Mouse (Mus musculus): Measurements from ENCODE around the gene 2310011J03Rik.

The 2310011J03Rik gene

DNA sequence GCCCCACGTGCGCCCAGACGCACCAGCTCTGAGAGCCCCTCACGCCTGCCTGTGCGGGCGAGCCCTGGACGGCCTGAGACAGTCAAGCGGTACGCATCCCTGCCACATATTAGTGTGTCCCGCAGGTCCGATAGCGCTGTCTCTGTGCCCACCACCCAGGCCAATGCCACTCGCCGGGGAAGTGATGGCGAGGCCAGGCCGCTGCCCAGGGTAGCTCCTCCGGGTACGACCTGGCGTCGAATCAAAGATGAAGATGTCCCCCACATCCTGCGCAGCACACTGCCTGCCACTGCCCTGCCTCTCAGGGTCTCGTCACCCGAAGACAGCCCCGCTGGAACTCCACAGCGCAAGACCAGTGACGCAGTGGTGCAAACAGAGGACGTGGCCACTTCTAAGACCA, 5.0 kb downstream of the 2310011J03Rik start:
- DNase-seq (ENCODE audit: low spot score), result no peak

DNA sequence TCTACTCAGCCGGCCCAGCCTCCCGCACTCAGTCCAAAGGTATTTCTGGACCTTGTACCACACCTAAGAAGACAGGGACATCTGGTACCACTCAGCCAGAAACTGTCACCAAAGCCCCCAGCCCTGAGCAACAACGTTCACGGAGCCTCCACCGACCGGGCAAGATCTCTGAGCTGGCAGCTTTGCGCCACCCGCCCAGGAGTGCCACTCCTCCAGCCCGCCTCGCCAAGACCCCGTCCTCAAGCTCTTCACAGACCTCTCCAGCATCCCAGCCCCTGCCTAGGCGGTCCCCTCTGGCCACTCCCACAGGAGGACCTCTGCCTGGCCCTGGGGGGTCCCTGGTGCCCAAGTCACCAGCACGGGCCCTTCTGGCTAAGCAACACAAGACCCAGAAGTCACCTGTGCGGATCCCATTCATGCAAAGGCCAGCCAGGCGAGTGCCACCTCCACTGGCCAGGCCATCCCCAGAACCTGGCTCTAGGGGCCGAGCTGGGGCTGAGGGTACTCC, 5.8 kb downstream of the 2310011J03Rik start:
- DNase-seq (ENCODE audit: low spot score), result no peak

DNA sequence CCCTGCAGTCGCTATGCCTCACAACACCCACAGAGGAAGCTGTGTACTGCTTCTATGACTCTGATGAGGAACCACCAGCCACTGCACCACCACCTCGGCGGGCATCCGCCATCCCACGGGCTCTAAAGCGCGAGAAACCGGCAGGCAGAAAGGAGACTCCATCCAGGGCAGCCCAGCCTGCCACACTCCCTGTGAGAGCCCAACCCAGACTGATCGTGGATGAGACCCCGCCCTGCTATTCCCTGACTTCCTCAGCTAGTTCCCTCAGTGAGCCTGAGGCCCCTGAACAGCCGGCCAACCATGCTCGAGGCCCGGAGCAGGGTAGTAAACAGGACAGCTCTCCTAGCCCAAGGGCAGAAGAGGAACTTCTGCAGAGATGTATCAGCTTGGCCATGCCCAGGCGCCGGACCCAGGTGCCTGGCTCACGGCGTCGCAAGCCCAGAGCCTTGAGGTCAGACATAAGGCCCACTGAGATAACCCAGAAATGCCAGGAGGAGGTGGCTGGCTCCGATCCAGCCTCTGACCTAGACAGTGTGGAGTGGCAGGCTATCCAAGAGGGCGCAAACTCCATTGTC, 6.6 kb downstream of the 2310011J03Rik start:
- no peak for DNase-seq (ENCODE audit: low spot score)

DNA sequence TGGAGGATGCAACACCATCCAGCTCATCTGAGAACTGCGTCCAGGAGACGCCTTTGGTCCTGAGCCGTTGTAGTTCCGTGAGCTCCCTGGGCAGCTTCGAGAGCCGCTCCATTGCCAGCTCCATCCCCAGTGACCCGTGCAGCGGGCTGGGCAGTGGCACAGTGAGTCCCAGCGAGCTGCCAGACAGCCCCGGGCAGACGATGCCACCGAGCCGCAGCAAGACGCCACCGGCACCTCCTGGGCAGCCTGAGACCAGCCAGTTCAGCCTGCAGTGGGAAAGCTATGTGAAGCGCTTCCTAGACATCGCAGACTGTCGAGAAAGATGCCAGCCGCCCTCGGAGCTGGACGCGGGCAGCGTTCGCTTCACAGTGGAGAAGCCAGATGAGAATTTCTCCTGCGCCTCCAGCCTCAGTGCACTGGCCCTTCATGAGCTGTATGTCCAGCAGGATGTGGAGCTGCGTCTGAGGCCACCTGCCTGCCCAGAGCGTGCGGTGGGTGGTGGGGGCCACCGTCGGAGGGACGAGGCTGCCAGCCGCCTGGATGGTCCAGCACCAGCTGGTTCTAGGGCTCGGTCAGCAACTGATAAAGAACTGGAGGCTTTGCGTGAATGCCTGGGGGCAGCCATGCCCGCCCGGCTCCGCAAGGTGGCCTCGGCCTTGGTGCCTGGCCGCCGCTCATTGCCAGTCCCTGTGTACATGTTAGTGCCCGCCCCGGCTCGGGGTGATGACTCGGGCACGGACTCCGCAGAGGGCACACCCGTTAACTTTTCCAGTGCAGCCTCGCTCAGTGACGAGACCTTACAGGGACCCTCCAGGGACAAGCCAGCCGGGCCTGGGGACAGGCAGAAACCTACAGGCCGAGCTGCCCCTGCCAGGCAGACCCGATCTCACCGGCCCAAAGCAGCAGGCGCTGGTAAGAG, 7.5 kb downstream of the 2310011J03Rik start:
- no peak for DNase-seq (ENCODE audit: low spot score)

DNA sequence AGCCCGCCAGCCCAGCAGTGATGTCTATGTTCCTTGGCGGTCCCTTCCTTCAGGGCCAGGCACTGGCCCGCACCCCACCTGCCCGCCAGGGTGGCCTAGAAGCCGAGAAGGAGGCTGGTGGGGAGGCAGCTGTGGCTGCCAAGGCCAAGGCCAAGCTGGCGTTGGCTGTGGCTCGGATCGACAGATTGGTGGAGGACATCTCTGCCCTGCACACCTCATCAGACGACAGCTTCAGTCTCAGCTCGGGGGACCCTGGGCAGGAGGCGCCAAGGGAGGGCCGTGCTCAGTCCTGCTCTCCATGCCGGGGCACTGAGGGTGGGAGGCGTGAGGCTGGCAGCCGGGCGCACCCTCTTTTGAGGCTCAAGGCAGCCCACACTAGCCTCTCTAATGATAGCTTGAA, 8.8 kb downstream of the 2310011J03Rik start:
- no peak for DNase-seq (ENCODE audit: low spot score)

DNA sequence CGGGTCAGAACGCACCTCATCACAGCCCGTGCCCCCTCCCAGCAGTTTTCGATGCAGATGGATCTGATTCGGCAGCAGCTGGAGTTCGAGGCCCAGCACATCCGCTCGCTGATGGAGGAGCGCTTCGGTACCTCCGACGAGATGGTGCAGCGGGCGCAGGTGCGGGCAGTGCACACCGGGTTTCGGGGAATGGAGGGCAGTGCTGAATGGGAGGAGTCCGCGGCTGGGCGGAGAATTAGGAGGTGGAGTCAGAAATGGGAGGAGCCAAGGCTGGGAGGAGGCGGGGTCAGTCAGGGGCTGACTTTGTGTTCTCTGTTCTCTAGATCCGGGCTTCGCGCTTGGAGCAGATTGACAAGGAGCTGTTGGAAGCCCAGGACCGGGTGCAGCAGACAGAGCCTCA, 15.5 kb downstream of the 2310011J03Rik start:
- DNase-seq (ENCODE audit: low spot score), result peak; percentile 54

DNA sequence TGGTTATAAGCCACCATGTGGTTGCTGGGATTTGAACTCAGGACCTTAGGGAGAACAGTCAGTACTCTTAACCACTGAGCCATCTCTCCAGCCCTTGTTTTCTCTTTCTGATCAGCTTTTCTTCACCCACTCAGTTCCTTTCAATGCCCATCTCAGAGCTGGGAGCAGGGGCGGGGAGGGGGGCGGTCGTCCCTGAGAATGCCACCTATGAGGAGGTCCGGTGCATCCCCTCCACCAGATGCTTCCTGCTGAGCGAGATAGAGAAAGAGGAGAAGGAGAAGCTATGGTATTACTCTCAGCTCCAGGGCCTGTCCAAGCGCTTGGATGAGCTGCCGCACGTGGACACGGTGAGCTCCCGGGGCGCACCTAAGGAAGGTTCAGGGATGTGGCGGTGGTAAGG, 15.9 kb downstream of the 2310011J03Rik start:
- no peak for DNase-seq (ENCODE audit: low spot score)

DNA sequence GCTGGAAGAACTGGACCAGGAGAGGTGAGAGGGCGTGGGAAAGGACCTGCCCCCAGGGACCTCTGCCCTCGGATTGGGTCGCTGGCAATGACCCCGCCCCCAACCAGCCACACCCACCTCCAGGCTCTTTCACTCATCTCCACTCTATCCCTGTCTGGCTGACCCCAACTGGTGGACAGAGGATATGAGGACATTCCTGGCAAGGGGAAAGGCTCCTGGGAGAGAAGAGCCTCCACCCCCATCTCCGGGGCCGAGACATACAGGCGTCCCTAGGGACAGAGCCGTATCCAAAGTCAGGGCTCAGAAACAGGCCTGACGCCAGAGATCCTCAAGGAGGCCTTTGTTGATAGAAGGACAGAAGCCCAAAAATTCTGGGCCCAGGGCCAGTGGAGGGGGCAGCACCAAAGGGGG, 17.9 kb downstream of the 2310011J03Rik start:
- no peak for DNase-seq (ENCODE audit: low spot score)

DNA sequence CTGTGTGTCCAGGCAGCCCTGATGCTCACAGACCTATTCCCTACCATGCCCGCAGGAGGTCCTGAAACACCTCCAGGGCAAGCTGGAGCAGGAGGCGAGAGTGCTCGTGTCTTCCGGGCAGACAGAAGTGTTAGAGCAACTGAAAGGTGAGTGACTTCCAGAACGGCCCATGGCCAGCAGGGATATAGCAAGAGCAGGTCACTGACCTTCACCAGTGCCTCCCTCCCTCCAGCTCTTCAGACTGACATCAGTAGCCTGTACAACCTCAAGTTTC, 18.3 kb downstream of the 2310011J03Rik start:
- no peak for DNase-seq (ENCODE audit: low spot score)

DNA sequence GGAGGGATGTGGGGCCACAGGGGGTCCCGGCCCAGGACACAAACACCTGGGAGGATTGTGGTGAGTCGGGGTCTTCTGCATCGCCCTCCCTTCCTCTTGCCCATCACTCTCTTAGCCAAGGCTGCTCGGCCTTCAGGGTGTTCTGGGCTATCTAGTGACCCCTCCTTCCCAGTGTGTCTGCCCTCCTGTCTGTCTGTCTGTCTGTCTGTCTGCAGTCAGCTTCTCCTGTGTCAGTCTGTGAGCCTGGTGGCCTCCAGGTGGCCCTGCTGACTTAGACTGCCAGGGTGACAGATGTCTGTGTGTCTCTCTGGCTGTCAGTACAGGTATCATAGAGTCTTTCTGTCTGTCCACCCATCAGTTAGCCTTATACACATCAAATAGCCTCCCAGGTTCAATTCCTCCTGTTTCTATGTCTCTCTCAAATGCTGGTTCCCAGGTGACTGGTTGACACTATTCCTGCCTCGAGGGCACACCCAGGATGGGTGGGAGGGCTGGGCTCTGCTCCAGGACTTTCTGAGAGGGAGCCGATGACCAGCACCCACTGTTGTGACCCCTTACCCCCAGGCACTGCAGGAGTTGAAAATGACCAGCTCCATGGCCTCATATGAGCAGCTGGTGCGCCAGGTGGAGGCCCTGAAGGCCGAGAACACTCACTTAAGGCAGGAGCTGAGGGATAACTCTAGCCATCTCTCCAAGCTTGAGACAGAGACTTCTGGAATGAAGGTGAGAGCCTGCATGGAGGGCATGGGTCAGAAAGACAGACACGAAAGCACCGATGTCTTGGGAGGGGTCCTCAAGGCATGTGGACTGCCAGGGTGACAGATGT, 18.9 kb downstream of the 2310011J03Rik start:
- DNase-seq (ENCODE audit: low spot score), result no peak

DNA sequence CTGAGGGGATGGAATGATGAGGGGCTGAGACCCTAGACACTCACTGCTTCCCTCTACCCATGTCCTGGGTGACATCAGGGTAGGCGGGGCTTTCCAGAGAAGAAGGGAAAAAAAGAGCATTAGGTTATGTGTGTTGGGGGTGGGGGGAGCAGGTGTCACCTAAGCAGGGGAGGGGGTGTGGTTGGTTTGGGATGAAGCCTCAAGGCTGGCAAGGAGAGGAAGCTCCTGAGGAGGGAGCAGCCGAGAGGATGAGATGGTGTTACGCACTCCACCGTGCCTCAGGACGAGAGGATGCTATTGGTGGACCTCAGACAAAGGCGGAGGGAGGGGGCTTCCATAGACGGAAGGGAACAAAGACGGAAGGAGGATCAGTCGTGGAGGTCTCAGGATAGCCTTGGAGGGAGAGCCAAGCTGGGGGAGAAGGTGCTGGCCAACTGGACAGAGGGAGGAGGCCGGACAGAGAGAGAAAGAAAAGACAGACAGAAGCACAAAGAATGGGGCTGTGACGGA, 19.6 kb downstream of the 2310011J03Rik start:
- no peak for DNase-seq (ENCODE audit: low spot score)

DNA sequence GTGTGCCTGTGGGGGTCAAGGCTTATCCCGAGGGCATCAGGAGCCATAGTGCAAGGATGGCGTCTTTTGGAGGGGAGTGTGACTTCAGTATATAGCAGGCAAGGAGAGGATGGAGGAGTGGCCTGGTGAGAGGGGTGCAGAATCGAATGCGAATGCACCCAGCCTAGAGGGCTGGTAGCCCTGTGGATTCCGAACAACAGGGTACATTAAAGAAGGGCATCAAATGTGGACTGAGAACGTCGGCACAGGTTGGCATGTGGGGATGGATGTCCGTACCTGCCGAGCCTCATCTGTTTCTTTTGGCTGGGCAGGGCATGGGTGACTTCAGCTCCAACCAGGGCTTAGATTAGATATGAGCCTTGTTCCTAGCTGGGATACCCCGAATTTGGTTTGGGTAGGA, 20.5 kb downstream of the 2310011J03Rik start:
- DNase-seq (ENCODE audit: low spot score), result no peak

DNA sequence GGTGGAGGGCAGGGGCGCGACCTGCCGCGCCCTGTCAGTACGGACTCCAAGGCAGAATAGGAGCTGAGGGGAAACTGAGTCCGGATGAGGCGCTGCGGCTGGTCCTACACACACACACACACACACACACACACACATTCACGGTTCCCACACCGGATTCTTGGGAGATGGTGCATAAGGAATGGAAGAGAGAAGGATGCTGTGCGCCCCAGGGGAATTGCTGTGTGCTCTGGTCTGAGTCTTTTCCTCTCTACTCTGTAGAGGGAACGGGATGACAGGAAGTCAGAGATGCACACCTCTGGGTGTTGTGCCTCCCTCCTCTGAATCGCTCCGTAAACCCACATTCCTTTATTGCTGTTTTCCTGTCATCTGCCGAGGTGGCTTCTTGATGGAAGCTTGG, 21.0 kb downstream of the 2310011J03Rik start:
- DNase-seq (ENCODE audit: low spot score), result no peak

DNA sequence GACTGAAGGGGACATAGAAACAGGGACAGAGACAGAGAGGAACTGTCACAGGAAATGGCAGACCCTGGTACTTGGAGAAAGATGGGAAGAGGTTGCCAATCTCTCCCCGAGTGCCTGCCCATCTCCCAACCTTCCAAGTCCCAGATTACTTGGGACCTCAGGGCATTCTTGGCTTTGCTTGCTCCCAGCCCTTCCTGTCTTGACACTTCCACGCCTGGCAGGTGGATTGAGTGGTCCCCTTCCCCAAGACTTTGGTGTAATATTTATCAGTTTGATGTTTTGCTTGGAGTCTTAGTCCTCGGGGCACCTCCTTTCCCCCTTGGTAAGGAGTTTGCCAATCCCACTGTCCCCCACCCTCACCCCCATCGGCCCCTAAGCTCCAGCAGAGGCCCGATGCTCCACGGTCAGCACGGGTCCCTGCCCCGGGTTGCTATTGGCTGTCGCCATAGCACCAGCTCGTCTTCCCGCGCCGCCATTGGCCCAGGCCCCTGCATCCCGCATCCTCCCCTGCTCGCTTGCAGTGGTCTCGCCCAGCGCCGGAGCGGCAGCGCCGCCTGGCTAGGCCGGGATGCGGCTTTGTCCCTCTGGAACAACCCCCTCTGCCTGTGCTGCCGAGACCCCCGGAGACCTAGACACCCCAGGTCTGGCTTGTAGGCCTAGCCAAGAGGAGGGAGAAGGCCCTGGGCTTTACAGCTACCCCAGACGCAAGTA, 21.6 kb downstream of the 2310011J03Rik start:
- no peak for DNase-seq (ENCODE audit: low spot score)

DNA sequence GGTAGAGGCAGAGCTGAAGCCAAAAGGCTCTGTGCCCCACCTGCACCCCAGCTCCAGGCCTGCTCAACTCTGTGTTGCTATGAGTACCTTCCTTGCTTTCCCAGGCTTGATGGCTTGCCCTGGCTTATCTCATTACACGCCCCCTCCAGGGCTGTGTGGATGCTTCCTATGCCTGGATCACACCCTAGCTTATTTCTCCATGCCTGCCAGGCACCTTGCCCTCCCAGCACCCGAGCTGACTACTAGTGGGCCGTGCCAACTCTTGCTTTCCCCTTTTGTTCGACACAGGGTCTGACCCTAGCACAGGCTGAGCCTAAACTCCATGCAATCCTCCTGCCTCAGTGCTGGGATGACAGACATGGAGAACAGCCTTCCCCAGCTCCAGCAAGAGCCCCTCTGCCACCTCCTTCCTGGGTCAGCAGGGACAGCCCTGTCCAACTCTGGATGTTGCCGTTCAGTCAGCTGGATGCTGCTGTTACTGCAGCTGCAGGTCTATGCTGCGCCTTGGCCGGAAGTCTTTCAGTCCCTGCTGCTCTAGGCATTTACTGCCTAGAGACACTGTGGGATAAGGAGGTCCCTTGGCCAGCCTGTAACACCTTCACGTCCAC, 22.7 kb downstream of the 2310011J03Rik start:
- no peak for DNase-seq (ENCODE audit: low spot score)

DNA sequence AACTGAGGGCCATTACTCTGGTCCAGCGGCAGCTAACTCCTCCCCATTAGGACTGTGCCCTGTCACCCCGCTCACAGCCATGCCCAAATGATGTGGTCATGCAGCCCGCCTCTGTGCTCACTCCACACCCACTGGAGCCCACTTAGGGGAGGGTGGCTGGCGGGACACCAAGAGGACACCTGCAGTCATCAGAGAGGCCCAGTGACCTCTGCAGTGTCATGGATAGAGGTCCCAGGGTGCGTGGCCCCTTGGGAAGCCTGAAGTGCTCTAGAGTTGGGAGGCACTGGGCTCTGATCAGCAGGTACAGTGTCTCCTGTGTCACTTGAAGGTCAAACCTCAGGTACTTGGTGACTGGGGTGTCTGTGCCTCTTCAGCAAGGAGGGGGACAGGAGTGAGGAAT, 23.5 kb downstream of the 2310011J03Rik start:
- no peak for DNase-seq (ENCODE audit: low spot score)

DNA sequence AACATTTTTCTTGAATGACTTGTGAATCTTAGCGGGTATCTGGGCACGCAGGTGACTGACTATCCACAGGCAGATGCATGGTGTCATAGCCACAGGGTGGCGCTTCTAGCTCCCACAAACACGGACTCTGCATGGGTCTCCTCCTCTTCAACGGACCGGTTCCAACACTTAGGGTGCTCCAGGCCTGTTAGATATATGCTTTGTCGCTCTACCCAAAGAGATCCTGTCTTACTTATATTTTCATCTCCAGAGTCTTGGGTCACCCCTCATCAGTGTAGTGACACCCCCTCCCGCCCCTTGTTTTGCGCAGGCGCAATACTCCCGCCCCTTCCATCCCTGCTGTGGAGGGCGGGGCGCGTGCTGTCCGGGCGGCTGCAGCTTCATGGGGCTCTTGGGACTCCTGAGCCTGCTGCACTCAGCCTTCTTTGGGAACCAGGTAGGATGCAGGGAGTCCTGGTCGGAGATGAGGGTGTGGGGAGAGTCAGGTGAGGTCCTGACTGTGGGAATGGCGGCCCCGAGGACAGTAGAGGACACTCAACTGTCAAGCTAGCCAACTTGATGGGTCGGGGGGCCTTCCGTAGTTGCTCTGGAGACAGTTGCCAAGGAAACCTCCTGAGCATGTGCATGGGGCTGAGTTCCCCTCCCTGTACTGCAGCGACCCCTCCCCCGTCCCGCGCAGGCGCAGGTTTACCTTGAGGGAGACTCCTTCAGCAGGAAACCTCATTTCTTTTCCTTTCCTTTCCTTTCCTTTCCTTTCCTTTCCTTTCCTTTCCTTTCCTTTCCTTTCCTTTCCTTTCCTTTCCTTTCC, 24.5 kb downstream of the 2310011J03Rik start, which contains the start of gene Apc2:
Apc2 (plus strand) TSS at position 360 of the 808 bp plus-strand sequence.
- DNase-seq (ENCODE audit: low spot score), result peak; percentile 78

DNA sequence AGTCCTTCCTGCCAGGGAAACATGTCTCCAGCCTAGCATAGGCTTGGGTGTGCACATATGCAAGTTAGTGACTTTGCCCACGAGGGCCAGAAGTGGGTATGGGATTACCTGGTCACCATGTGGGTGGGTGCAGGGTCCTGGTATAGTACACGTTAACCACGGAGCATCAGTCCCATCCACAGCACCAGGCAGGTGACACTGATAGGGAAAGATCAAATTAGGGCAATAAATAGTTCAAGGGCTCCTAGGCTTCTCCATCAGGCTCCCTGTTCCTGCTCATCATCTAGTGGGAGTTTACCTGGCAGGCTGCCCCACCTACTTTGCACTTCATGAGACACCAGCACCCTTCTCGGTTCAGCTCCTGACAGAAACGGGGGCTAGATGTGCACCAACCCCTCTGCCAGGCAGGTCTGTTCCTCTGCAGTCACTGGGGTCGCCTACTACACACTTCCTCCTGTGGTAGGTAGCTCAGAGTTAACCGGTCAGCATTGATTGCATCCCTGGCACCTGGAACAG, 25.5 kb downstream of the 2310011J03Rik start:
- no peak for DNase-seq (ENCODE audit: low spot score)

DNA sequence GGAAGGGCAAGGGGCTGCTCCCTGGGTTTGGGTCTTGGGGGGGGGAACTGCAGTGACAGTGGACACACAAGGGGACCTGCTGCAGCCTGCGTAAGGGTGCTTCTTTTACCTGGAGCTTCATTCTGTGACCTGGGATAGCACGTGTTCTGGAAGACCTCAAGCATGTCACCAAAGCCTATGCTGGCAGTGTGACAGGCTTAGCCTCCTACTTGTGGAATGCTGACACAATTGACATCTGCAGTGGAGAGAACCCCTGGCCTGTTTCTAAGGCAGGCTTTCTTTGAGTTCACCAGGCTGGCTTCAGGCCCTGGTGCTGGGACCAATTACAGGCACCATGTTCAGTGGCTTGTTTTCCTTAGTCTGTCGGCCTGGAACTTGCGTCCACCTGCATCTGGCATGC, 26.0 kb downstream of the 2310011J03Rik start:
- DNase-seq (ENCODE audit: low spot score), result no peak

DNA sequence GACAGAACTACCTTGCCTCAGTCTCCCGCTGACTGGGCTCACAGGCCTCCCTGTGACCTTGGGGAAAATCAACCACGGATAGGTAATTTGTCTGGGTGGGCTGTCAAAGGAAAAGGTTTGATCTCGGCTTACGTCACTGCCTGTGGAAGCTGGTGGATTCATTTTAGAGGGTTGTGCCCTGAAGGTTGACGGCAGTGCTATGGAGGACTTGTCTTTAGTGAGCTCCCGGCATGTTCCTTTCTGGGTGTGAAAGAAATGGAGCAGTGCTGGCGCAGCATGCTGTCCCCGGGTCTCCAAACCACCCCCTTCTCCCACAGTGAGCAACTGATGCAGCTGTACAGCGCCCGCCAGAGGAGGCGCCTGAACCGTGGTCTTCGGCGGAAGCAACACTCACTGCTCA, 27.0 kb downstream of the 2310011J03Rik start:
- DNase-seq (ENCODE audit: low spot score), result peak; percentile 31

All from T-cell, adult 2 months (primary cell).